Mouse (Mus musculus) myocyte (in vitro differentiated cells): ENCODE measurements around the gene Nt5c2.

Experiments used
- CEBPB ChIP-seq: IDR thresholded peaks from 2 replicates; pipeline ENCODE4 v1.6.1; 2011; ENCODE audit warnings: mild to moderate bottlenecking, moderate library complexity; ENCODE audit not compliant: poor library complexity, insufficient read depth, severe bottlenecking
- E2F4 ChIP-seq: IDR thresholded peaks from one replicate; pipeline ENCODE4 v1.6.1; 2011; ENCODE audit warnings: mild to moderate bottlenecking, control low read depth, moderate library complexity; ENCODE audit not compliant: insufficient read depth
- MYOD1 ChIP-seq, 3 experiments: IDR thresholded peaks; one replicate each; pipeline ENCODE4 v1.6.1; 2011; ENCODE audit warnings: control low read depth in 2 of 3, low read depth in 2 of 3, mild to moderate bottlenecking in 2 of 3, moderate library complexity in 1 of 3; ENCODE audit not compliant: insufficient read length in 2 of 3, control insufficient read depth in 1 of 3
- POLR2A ChIP-seq: IDR thresholded peaks from one replicate; pipeline ENCODE4 v1.6.1; 2011; ENCODE audit warnings: low read depth, mild to moderate bottlenecking, control low read depth, moderate library complexity; ENCODE audit not compliant: insufficient read length
- REST ChIP-seq: IDR thresholded peaks from one replicate; pipeline ENCODE4 v1.6.1; 2011; ENCODE audit warnings: mild to moderate bottlenecking, control low read depth, moderate library complexity; ENCODE audit not compliant: insufficient read depth, insufficient read length
- SRF ChIP-seq: IDR thresholded peaks from one replicate; pipeline ENCODE4 v1.6.1; 2011; ENCODE audit warnings: low read depth; ENCODE audit not compliant: control insufficient read depth, insufficient read length
- TCF12 ChIP-seq: IDR thresholded peaks from one replicate; pipeline ENCODE4 v1.6.1; 2011; ENCODE audit warnings: mild to moderate bottlenecking, control low read depth; ENCODE audit not compliant: poor library complexity, insufficient read depth, severe bottlenecking
- USF1 ChIP-seq: IDR thresholded peaks from one replicate; pipeline ENCODE4 v1.6.1; 2011; ENCODE audit warnings: low read depth, mild to moderate bottlenecking, control low read depth, moderate library complexity

DNA sequence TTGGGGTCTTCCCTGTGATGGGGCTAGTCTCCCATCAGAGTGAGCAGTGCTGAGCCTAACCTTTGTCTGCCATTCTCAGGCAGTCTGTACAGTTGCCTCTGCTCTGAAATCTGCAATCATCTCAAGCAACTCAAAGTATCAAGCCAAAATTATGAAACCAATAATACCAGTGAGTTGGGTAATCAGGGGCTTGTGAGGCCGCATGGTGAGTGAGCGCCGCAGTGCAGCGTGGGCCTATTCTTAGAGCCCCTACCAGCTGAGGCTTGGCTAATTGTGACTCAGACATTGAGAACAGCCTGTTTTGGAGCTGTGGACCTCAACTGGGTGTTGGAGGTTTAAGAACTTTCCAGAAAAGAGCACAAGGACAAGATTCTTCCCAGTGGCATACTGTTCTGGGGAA lies 143.9 kb downstream of the Nt5c2 start:
- TF ChIP-seq POLR2A (no peak), SRF (no peak), REST (no peak), TCF12 (no peak), E2F4 (no peak), USF1 (no peak), MYOD1 (IDR thresholded peaks at IDR 0.05; ENCODE audit: control insufficient read depth in 1 of 3, insufficient read length in 2 of 3, low read depth in 2 of 3) (no peak), CEBPB (no peak)
